Mouse (Mus musculus): ENCODE data around the gene Tmem163.

GRCm38 (mm10) chr1:127609814-127610213, 69.5 kb downstream of the Tmem163 start:
- TF ChIP-seq CTCF (IDR thresholded peaks at IDR 0.05; ENCODE audit: control insufficient read depth, insufficient read depth, insufficient read length) (no peak), CEBPB (IDR thresholded peaks at IDR 0.05; ENCODE audit: low read depth) (no peak)

All from C2C12 (cell line).